Mouse (Mus musculus): ENCODE results near the gene Pm20d2.

Pm20d2 gene

GRCm38 (mm10) chr4:33124493-33124892 is 65.0 kb downstream of the Pm20d2 start:
- DNase-seq (ENCODE audit: low read depth, low spot score) = peak; percentile 53

All from A20 (cell line).